Mouse (Mus musculus) liver, embryonic 11.5 days (tissue): ENCODE measurements around the gene Plk5. TPM values are rescaled to one million over a fixed set of nuclear protein-coding genes. Genes with fewer than 3 reads are reported as not detected.

Experiments
- ATAC-seq: fragments of 200-750 bp; cut with Nextera tagmentation; replicated peaks from 2 replicates; pipeline ENCODE4 v1.8.0; 2017; ENCODE audit warnings: moderate number of reproducible peaks, mild to moderate bottlenecking, moderate TSS enrichment, moderate library complexity; ENCODE audit not compliant: low FRiP score
- DNase-seq: peaks from one replicate; pipeline ENCODE4 v3.0.0-alpha.2; 2017; ENCODE audit warnings: low spot score
- H3K27ac ChIP-seq: fragments of 300-500 bp; sonication (generic); 2 replicates; pipeline ENCODE4 v1.5.1; 2014; ENCODE audit warnings: mild to moderate bottlenecking, low read depth, low read length, control low read depth
- H3K27me3 ChIP-seq: fragments of 300-500 bp; sonication (generic); replicated peaks from 2 replicates; pipeline ENCODE4 v1.6.1; 2014; ENCODE audit warnings: low read length, mixed read lengths; ENCODE audit not compliant: control insufficient read depth, insufficient read depth
- H3K36me3 ChIP-seq: fragments of 300-500 bp; sonication (generic); 2 replicates; pipeline ENCODE4 v1.6.1; 2014; ENCODE audit warnings: mild to moderate bottlenecking, low read length, moderate library complexity, mixed read lengths; ENCODE audit not compliant: control insufficient read depth, insufficient read depth
- H3K4me1 ChIP-seq: fragments of 300-500 bp; sonication (generic); replicated peaks from 2 replicates; pipeline ENCODE4 v1.6.1; 2014; ENCODE audit warnings: low read length, mixed read lengths; ENCODE audit not compliant: control insufficient read depth, insufficient read depth
- H3K4me2 ChIP-seq: fragments of 300-500 bp; sonication (generic); 2 replicates; pipeline ENCODE4 v1.6.1; 2014; ENCODE audit warnings: mild to moderate bottlenecking, control low read depth, moderate library complexity
- H3K4me3 ChIP-seq: fragments of 300-500 bp; sonication (generic); 2 replicates; pipeline ENCODE4 v1.5.1; 2014; ENCODE audit warnings: low read depth, low read length, control low read depth
- H3K9ac ChIP-seq: fragments of 300-500 bp; sonication (generic); 2 replicates; pipeline ENCODE4 v1.6.1; 2014; ENCODE audit warnings: low read depth, low read length, control low read depth
- H3K9me3 ChIP-seq: fragments of 300-500 bp; sonication (generic); 2 replicates; pipeline ENCODE4 v1.6.1; 2016; ENCODE audit warnings: low read length, inconsistent platforms, mixed read lengths; ENCODE audit not compliant: control insufficient read depth
- WGBS: fragments of 180-500 bp; shearing (Covaris S2); extraction: QIAGEN DNeasy Blood & Tissue Kit; methylation state at CpG from one replicate; pipeline ENCODE4 v1.1.7; 2014; 5-methylcytosine and 5-hydroxymethylcytosine counted together
- polyA plus RNA-seq: library from polyadenylated mRNA; unstranded; fragments of >200 nt; fragmentation: Nextera tagmentation; extraction: Ambion mirVana; gene quantifications from 2 replicates; pipeline ENCODE4 v1.2.1, GENCODE M21; 2014

The Plk5 gene
- polyA plus RNA-seq, 1 experiment from 2014 or later, result 0.25 TPM

- ATAC-seq (peak; percentile 53), DNase-seq (peak; percentile 91)
- Histone ChIP-seq H3K27ac (peak within 1 kb of the TSS; percentile 87), H3K4me3 (peak within 1 kb of the TSS; percentile 94), H3K27me3 (peaks cover 25% of the 10 kb centered on the region), H3K4me1 (peaks cover 57% of the 10 kb centered on the region), H3K9me3 (no peaks in the 10 kb centered on the region), H3K4me2 (peak within 1 kb of the TSS; percentile 99), H3K36me3 (peaks cover 6% of the 10 kb centered on the region; the same call in 1 of the 2 replicates), H3K9ac (peak within 1 kb of the TSS; percentile 93)
- under 1% methylated on average over 34 of the region's 34 CpGs for WGBS
Measured at GRCm38 (mm10) chr10:80320340-80320760, 35.9 kb upstream of the Plk5 start, which contains the start of gene 2310011J03Rik. Gene 2310011J03Rik (minus strand): TSS chr10:80320537.

GRCm38 (mm10) chr10:80321014-80321669 is 35.1 kb upstream of the Plk5 start:
- 68% methylated on average over 6 of the region's 6 CpGs for WGBS
- Histone ChIP-seq H3K27me3 (peaks cover 17% of the 10 kb centered on the region), H3K4me1 (peaks cover 57% of the 10 kb centered on the region)

DNA sequence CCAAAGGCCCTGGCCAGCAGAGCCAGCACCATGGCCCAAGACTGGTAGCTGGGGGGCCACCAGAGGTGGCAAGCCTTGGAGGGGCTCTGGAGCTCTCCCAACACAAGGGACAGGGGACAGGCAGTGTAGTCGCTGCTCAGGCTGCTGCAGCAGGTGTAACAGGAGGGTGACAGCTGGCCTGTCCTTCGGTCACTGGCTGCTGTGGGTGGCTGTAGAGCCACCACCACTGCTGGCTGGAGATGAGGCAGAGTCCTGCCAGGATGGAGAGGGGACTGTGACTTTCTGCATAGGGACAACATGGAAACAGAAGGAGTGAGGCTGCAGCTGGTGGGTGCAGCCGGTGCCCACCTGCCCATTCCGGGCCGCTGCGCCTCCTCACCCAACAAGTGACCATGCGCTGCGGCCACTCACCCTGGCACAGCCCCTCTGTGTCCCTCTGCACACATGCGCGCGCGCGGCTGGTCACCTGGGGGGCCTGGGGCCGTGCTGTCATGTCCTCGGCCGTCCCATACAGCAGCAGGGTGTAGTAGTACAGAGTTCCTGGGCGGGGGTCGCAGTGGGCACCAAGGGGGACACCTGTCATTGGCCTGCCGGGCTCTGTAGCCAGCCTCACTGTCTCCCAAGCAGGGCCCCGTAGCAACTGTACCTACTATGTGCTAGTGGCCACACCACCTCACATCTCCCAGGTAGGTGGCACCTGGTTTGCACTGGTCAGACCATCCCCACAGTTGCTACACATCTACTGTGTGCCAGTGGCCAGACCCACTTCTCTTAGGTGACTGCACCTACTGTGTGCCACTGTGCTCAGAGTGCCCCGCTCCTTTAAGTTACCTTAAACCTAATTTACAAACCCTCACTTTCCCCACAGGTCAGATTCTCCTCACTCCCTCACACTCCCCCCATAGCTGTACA is 34.3 kb upstream of the Plk5 start:
- Histone ChIP-seq H3K27me3 (peaks cover 9% of the 10 kb centered on the region; the same call in 1 of the 2 replicates), H3K36me3 (peaks cover 6% of the 10 kb centered on the region; the same call in 1 of the 2 replicates), H3K4me3 (peak overlapping the region; percentile 75), H3K4me1 (peaks cover 49% of the 10 kb centered on the region), H3K4me2 (peak overlapping the region; percentile 99), H3K27ac (peak overlapping the region; percentile 4; the same call in 1 of the 2 replicates), H3K9me3 (no peaks in the 10 kb centered on the region), H3K9ac (peak overlapping the region; percentile 85)
- ATAC-seq (no peak), DNase-seq (no peak)
- 90% methylated on average over 21 of the region's 21 CpGs for WGBS

More at GRCm38 (mm10) chr10:80321014-80321669, 35.1 kb upstream of the Plk5 start:
- Histone ChIP-seq H3K27ac (peak overlapping the region; percentile 87), H3K9ac (no peak overlapping the region), H3K4me3 (0 out of 2 replicates have a peak overlapping the region, but pooled peaks have one; percentile 75), H3K4me2 (peak overlapping the region; percentile 99), H3K9me3 (no peaks in the 10 kb centered on the region), H3K36me3 (peaks cover 6% of the 10 kb centered on the region; the same call in 1 of the 2 replicates)
- DNase-seq, result no peak
- ATAC-seq, result no peak

DNA sequence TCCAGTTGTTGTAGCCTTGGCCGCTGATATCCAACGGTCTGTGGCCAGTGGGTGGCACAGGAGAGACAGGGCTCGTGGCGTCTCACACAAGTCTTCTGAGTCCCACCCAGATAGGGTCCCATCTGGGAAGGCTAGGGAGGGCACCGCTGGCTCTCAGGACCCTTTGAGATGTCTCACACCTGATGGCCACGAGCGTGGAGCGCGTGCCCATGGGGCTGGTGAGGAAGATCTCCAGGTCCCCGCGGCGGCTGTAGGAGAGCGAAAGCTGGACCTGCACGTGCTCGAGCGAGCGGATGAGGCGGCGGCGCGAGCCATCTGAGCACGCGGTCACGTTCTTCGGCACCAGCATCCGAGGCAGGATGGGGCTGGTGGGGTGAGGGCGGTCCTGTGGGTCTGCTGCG is 33.4 kb upstream of the Plk5 start:
- Histone ChIP-seq H3K4me3 (peak overlapping the region; percentile 75), H3K4me1 (peaks cover 41% of the 10 kb centered on the region), H3K36me3 (peaks cover 6% of the 10 kb centered on the region; the same call in 1 of the 2 replicates), H3K9me3 (no peaks in the 10 kb centered on the region), H3K27me3 (0 out of 2 replicates have a peak, but pooled peaks cover under 1% of the 10 kb centered on the region), H3K27ac (peak overlapping the region; percentile 88), H3K9ac (peak overlapping the region; percentile 85), H3K4me2 (peak overlapping the region; percentile 99)
- 3% methylated on average over 28 of the region's 28 CpGs for WGBS
- DNase-seq, result no peak
- ATAC-seq, result peak; percentile 16

DNA sequence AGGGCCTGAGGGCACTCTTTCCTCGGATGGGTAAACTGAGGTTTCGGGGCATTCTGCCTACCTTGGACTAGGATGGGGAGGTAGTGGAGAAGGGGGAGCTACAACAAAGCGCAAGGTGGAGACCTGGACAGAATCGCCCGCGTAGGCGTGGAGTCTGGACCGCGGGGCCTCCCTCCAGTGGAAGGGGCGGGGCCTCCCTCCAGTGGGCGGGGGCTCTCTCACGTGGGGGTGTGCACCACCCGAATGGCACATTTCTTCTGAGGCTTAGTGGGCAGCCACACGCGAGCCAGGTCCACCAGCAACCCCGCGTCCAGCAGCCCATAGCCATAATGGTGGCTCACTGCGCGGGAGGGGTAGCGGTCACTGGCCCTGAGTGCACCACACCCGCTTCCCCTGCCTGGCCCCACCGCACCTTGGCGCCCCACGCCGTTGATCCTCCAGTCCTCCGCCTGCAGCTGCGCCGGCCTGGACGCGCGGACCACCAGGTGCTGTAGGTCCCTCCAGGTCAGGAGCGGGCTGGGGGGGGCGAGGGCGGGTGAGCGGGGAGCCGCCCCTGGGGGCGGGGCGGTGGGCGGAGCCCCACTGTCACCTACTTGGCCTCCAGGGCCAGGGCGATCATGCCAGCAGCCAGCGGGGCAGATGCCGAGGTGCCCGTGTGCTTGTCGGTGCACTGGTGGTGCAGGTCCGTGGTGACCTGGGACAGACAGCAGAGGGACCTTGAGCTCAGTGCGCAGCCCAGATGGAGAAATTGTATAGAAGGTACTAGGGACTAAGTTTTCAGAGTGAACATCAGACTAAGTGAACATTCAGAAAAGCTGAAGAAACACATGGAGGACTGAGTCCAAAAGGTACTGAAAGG is 32.8 kb upstream of the Plk5 start:
- Histone ChIP-seq H3K27me3 (no peaks in the 10 kb centered on the region), H3K4me2 (peak overlapping the region; percentile 99), H3K36me3 (0 out of 2 replicates have a peak, but pooled peaks cover 3% of the 10 kb centered on the region), H3K9ac (peak overlapping the region; percentile 85), H3K27ac (peak overlapping the region; percentile 88), H3K4me3 (peak overlapping the region; percentile 75), H3K4me1 (peaks cover 41% of the 10 kb centered on the region), H3K9me3 (no peaks in the 10 kb centered on the region)
- DNase-seq (peak; percentile 81), ATAC-seq (peak; percentile 69)
- WGBS, result 2% methylated on average over 43 of the region's 46 CpGs

GRCm38 (mm10) chr10:80324120-80325037 is 31.9 kb upstream of the Plk5 start:
- Histone ChIP-seq H3K9me3 (no peaks in the 10 kb centered on the region), H3K27me3 (no peaks in the 10 kb centered on the region), H3K4me2 (peak overlapping the region; percentile 99), H3K27ac (peak overlapping the region; percentile 88), H3K4me1 (peaks cover 42% of the 10 kb centered on the region), H3K4me3 (peak overlapping the region; percentile 75), H3K36me3 (no peaks in the 10 kb centered on the region), H3K9ac (peak overlapping the region; percentile 85)
- DNase-seq, result no peak
- ATAC-seq, result no peak
- 75% methylated on average over 17 of the region's 17 CpGs for WGBS

DNA sequence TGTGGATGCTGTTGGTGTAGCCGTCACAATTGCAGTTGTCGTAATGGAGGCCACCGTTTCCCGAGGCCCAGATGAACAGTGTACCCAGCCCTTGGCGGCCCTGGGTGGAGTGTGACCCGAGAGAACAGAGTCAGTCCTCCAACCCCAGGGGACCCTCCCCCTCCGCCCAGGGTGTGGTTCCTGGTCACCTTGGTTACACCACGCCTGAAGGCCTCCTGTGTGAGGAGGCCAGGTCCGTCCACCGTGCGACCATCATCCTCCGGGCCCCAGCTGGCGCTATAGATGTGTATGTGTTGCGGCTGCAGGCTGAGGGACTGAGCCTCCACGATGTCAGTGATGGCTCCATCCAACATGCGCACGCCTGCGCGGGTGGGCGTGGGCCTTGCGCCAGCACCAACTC is 31.2 kb upstream of the Plk5 start:
- no peaks in the 10 kb centered on the region for H3K9me3 ChIP-seq
- H3K36me3 ChIP-seq, result no peaks in the 10 kb centered on the region
- H3K27me3 ChIP-seq, result no peaks in the 10 kb centered on the region
- H3K4me3 ChIP-seq, result no peak overlapping the region
- H3K4me2 ChIP-seq, result peak overlapping the region; percentile 23
- 75% methylated on average over 21 of the region's 21 CpGs for WGBS
- H3K4me1 ChIP-seq, result peaks cover 37% of the 10 kb centered on the region
- DNase-seq (no peak), ATAC-seq (no peak)
- H3K9ac ChIP-seq, result no peak overlapping the region
- H3K27ac ChIP-seq, result no peak overlapping the region
